In genomic region chr10:40309884-40310635, GRCm38 (mm10) we compare ENCODE assay signal across 9 mouse cellular contexts. TPM values are rescaled to one million over a fixed set of nuclear protein-coding genes. Genes with fewer than 3 reads are reported as not detected.
DNase-seq lines count a peak whose midpoint lies in the region; ATAC-seq and TF ChIP-seq lines count a peak whose summit lies in the region.
"Had no signal": no experiment of that assay in that cellular context is flagged by ENCODE, and none has a peak within 500 bp of the region (broad histone marks: within the 10 kb centered on the region; RNA-seq: fewer than 3 reads in every experiment).

No protein-coding gene starts in this region.

- peaks cover 8% of the 10 kb centered on the region for H3K9me3 ChIP-seq in erythroblast, embryonic 14.5 days (ENCODE audit: control insufficient read depth, low read length)
- 0 out of 2 replicates have a peak, but pooled peaks cover 2% of the 10 kb centered on the region for H3K9me3 ChIP-seq in hindbrain, embryonic 14.5 days (ENCODE audit: control insufficient read depth, low read length)
- H3K9me3 ChIP-seq: embryonic facial prominence, embryonic 15.5 days had no signal

- H3K27ac ChIP-seq in hindbrain, embryonic 14.5 days: no peak overlapping the region
- H3K27ac ChIP-seq in left cerebral cortex, adult 2 months: no peak overlapping the region
- H3K27ac ChIP-seq: embryonic facial prominence, embryonic 15.5 days; limb, embryonic 12.5 days had no signal

- H3K9ac ChIP-seq in hindbrain, embryonic 14.5 days: no peak overlapping the region
- H3K9ac ChIP-seq: embryonic facial prominence, embryonic 15.5 days; limb, embryonic 12.5 days had no signal

- intact Hi-C loops in left cerebral cortex, adult 2 months (cut with DNase I): no loop called here

- H3K27me3 ChIP-seq in erythroblast, embryonic 14.5 days (ENCODE audit: control insufficient read depth): no peaks in the 10 kb centered on the region
- no peaks in the 10 kb centered on the region for H3K27me3 ChIP-seq in hindbrain, embryonic 14.5 days (ENCODE audit: control insufficient read depth, insufficient read depth, low read length)
- H3K27me3 ChIP-seq: embryonic facial prominence, embryonic 15.5 days; limb, embryonic 12.5 days had no signal

- H3K36me3 ChIP-seq in erythroblast, embryonic 14.5 days (ENCODE audit: control insufficient read depth): no peaks in the 10 kb centered on the region
- no peaks in the 10 kb centered on the region for H3K36me3 ChIP-seq in hindbrain, embryonic 14.5 days (replicated peaks; ENCODE audit: control insufficient read depth, insufficient read depth)
- H3K36me3 ChIP-seq: embryonic facial prominence, embryonic 15.5 days; limb, embryonic 12.5 days had no signal

- 55% methylated on average over 6 of the region's 6 CpGs for WGBS in hindbrain, embryonic 14.5 days

- no peak for TF ChIP-seq CTCF in left cerebral cortex, adult 2 months (IDR thresholded peaks at IDR 0.05)

- DNase-seq in 416B (ENCODE audit: low read depth): peak; percentile 93
- DNase-seq in CD4-positive helper T cell, adult 2 months (ENCODE audit: low read depth, low spot score): peak; percentile 77
- DNase-seq in naive thymus-derived CD4-positive, alpha-beta T cell, adult 2 months (ENCODE audit: low read depth): peak; percentile 39
- DNase-seq in hindbrain, embryonic 14.5 days (ENCODE audit: low spot score): no peak
- no peak for DNase-seq in left cerebral cortex, adult 2 months (ENCODE audit: extremely low spot score in 1 of 2, low spot score in 2 of 2)
- DNase-seq in frontal cortex, adult 2 months (ENCODE audit: extremely low spot score in 1 of 2, low spot score in 1 of 2): no peak

- no peak overlapping the region for H3K4me2 ChIP-seq in hindbrain, embryonic 14.5 days (replicated peaks)
- H3K4me2 ChIP-seq: embryonic facial prominence, embryonic 15.5 days; limb, embryonic 12.5 days had no signal

- no peak for ATAC-seq in hindbrain, embryonic 14.5 days (ENCODE audit: low FRiP score)

- H3K4me3 ChIP-seq in erythroblast, embryonic 14.5 days (replicated peaks): peak overlapping the region; percentile 57
- H3K4me3 ChIP-seq in hindbrain, embryonic 14.5 days (replicated peaks; ENCODE audit: low read length): no peak overlapping the region
- H3K4me3 ChIP-seq in left cerebral cortex, adult 2 months: no peak overlapping the region
- H3K4me3 ChIP-seq: embryonic facial prominence, embryonic 15.5 days; limb, embryonic 12.5 days had no signal

- H3K4me1 ChIP-seq in erythroblast, embryonic 14.5 days (ENCODE audit: control insufficient read depth): peaks cover 15% of the 10 kb centered on the region
- no peaks in the 10 kb centered on the region for H3K4me1 ChIP-seq in hindbrain, embryonic 14.5 days (replicated peaks; ENCODE audit: control insufficient read depth, insufficient read depth, low read length)
- H3K4me1 ChIP-seq: embryonic facial prominence, embryonic 15.5 days; limb, embryonic 12.5 days had no signal

RNA-seq across cellular contexts. Expression of gene Amd1, which starts 8.1 kb away (rescaled TPM):
- 0.27 and 0.69 TPM in 2 replicates for polyA plus RNA-seq in erythroblast, embryonic 14.5 days (2012)
- 47.5 and 57.4 TPM in 2 replicates for polyA plus RNA-seq in hindbrain, embryonic 14.5 days (2014; fragmentation: Nextera tagmentation; extraction: Ambion mirVana)
- total RNA-seq in left cerebral cortex, adult 2 months (2021): 10 to 100 TPM; 85.7 to 86.1 TPM
- 89.3 and 96.4 TPM in 2 replicates for polyA plus RNA-seq in frontal cortex, adult 2 months (2012; rRNA removed)

RNA-seq across cellular contexts. Expression of gene Cdk19, which starts 29.3 kb away (rescaled TPM):
- 0.45 and 0.47 TPM in 2 replicates for polyA plus RNA-seq in erythroblast, embryonic 14.5 days (2012)
- 14.4 and 15.2 TPM in 2 replicates for polyA plus RNA-seq in hindbrain, embryonic 14.5 days (2014; fragmentation: Nextera tagmentation; extraction: Ambion mirVana)
- total RNA-seq in left cerebral cortex, adult 2 months (2021): 10 to 100 TPM; 47.1 to 47.5 TPM
- 30.9 and 33.5 TPM in 2 replicates for polyA plus RNA-seq in frontal cortex, adult 2 months (2012; rRNA removed)

RNA-seq across cellular contexts. Expression of gene Gtf3c6, which starts 52.2 kb away (rescaled TPM):
- polyA plus RNA-seq in erythroblast, embryonic 14.5 days (2012): 0.79 and 0.89 TPM in 2 replicates
- 71.7 and 73.7 TPM in 2 replicates for polyA plus RNA-seq in hindbrain, embryonic 14.5 days (2014; fragmentation: Nextera tagmentation; extraction: Ambion mirVana)
- total RNA-seq in left cerebral cortex, adult 2 months (2021): 10 to 100 TPM; 21.0 to 30.7 TPM
- polyA plus RNA-seq in frontal cortex, adult 2 months (2012; rRNA removed): 39.6 and 48.8 TPM in 2 replicates

Comparison
In these comparisons a context has a peak if more than half of its experiments do, and no peak if none do; other contexts are left out.
1. DNase-seq: peak in 416B (single experiment), CD4-positive helper T cell, adult 2 months (single experiment) and naive thymus-derived CD4-positive, alpha-beta T cell, adult 2 months (single experiment); none in hindbrain, embryonic 14.5 days (single experiment), left cerebral cortex, adult 2 months (0 of 2) and frontal cortex, adult 2 months (0 of 2).
2. RNA of gene Amd1, which starts 8.1 kb away (polyA plus RNA-seq): 89.3 to 96.4 TPM in frontal cortex, adult 2 months and 47.5 to 57.4 TPM in hindbrain, embryonic 14.5 days; 0.27 to 0.69 TPM in erythroblast, embryonic 14.5 days; every median in the first group is over 10 times any median in the second.
3. RNA of gene Cdk19, which starts 29.3 kb away (polyA plus RNA-seq): 30.9 to 33.5 TPM in frontal cortex, adult 2 months and 14.4 to 15.2 TPM in hindbrain, embryonic 14.5 days; 0.45 to 0.47 TPM in erythroblast, embryonic 14.5 days; every median in the first group is over 10 times any median in the second.
4. RNA of gene Gtf3c6, which starts 52.2 kb away (polyA plus RNA-seq): 71.7 to 73.7 TPM in hindbrain, embryonic 14.5 days and 39.6 to 48.8 TPM in frontal cortex, adult 2 months; 0.79 to 0.89 TPM in erythroblast, embryonic 14.5 days; every median in the first group is over 10 times any median in the second.